Mouse (Mus musculus) retina, postnatal 7 days (tissue): ENCODE measurements around the gene Galm.
A peak's percentile ranks its signal among the peaks of the same experiment; 100 is the strongest.
"Not testable (repeated sequence)": the region's sequence is repeated elsewhere in the genome, so short reads cannot be mapped to it uniquely, and the experiment has no call there.

Source experiments
- DNase-seq: peaks from one replicate; pipeline ENCODE4 v3.0.0-alpha.2; 2012; ENCODE audit warnings: low read depth, low spot score

Galm gene

GRCm38 (mm10) chr17:80165741-80166140 lies 38.5 kb downstream of the Galm start:
- no peak for DNase-seq

DNA sequence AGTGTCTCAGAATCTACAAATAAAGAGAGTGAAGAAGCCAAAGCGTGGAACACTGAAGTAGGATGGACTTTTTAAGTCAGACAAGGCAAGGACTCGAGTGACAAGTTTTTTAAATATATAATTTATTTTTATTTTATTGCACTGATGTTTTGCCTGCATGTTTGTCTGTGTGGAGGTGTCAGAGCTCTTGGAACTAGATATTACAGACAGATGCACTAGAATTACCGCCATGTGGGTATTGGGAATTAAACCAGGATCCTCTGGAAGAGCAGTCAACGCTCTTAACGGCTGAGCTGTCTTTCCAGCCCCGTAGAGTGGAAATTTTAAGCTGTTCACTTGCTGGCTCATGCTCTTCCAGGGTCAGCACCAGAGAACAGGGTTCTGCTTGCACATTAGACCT lies 39.1 kb downstream of the Galm start:
- no peak for DNase-seq

DNA sequence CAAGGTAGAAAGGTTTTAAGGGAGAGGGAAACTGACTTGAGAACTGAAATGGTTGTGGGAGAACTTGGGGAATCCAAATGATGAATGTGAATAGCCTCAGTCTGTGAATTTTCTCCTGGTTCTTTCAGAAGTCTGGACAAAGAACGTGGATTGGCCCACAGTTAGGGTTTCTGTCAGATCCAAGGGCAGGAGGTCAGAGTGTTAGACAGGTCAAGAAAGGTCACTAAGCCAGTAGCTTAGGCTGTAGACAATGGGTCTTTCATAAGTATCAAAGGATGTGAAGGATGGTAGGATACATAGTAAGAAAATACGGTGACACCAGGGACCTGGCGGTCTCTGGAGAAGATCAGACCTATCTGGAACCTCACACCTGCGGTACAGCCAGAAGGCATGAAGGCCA lies 40.2 kb downstream of the Galm start:
- DNase-seq, result no peak

- DNase-seq, result no peak
Observed at GRCm38 (mm10) chr17:80167851-80168251, 40.6 kb downstream of the Galm start.

GRCm38 (mm10) chr17:80168425-80169182 lies 41.3 kb downstream of the Galm start:
- DNase-seq, result no peak

- no peak for DNase-seq
Observed at GRCm38 (mm10) chr17:80169792-80170191, 42.5 kb downstream of the Galm start.

GRCm38 (mm10) chr17:80170951-80171350 lies 43.7 kb downstream of the Galm start:
- no peak for DNase-seq

- DNase-seq, result no peak
Observed at GRCm38 (mm10) chr17:80171948-80172347, 44.7 kb downstream of the Galm start.

GRCm38 (mm10) chr17:80172761-80173160 lies 45.5 kb downstream of the Galm start:
- no peak for DNase-seq

GRCm38 (mm10) chr17:80173708-80174107 lies 46.4 kb downstream of the Galm start:
- no peak for DNase-seq

GRCm38 (mm10) chr17:80174146-80174545 lies 46.9 kb downstream of the Galm start:
- no peak for DNase-seq

DNA sequence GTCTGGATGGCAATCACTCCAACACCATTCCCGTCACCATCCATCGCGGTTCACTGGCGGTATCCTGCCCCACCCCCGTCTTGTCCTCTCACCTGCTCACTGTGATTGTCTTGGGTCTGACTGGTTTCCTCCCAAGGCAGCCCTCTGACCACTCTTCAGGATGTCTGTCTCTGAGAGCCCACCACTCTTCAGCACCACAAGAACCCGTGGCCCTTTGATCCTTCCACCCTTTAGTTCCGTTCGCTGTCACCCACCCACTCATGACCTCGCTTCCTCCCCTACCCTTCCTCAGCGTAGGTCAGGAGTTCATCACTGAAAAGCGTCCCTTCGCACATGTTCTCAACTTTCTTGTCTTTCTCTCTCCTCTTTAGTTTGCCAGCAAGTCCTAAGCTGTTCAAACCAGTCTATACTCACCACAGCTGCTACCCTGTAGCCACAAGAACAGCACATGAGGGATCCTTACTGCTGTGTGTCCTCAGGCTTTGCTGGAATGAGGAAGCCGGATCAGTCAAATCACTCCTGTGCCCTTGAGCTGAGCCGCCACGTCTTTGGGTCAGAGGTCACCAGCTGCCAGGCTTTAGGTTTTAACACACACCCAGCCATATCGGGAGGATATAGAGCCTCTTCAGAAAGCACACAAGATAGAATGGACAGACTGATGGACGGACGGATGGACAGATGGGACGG lies 47.6 kb downstream of the Galm start:
- no peak for DNase-seq

DNA sequence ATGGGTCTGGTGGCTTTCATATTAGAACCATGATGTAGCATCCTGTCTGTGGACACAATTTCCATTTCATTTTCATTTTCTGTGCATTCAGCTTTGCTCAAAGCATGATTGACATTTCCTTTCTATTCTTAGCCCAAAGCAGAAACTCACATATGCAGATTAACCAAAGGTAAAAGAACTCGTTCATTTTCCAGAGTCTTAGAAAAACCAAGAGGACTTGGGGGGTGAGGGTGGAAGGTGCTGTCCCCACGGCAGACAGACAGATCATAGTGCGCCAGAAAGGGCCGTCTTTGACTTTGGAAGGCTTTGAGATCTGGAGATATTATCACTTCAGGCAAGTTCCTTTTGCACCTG lies 48.1 kb downstream of the Galm start:
- DNase-seq, result no peak

DNA sequence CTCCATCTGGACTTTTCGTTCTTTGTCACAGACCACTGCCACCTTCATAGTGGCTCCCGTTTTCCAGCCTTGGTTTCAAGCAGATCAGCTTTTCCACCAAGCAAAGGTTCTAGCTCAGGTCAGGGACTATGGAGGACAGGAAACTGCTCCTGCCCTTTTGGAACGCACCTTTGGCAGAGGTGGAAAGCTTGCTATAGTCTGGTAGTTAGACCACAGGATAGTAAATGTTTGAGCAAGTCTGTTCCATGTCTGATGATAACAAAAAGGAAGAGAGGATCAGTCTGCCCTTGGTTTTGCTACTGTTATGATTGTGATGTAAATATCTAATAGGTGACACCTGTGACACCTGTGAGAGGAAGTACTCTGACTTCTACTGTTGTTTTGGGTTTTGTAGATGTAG lies 48.7 kb downstream of the Galm start:
- DNase-seq, result no peak

DNA sequence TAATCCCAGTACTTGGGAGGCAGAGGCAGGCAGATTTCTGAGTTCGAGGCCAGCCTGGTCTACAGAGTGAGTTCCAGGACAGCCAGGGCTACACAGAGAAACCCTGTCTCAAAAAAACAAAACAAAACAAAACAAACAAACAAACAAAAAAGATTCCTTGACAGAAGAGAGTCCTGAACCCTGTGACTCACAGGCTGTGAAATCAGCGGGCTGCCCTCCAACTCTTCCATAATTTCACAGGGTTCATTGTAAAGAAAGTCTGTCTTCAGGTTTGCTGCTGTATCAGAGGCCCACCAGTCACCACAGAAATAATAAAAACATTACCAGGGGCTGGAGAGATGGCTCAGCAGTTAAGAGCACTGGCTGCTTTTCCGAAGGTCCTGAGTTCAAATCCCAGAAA lies 51.6 kb downstream of the Galm start:
- DNase-seq, result not testable (repeated sequence)

GRCm38 (mm10) chr17:80179959-80180358 lies 52.7 kb downstream of the Galm start:
- DNase-seq, result peak; percentile 63

GRCm38 (mm10) chr17:80180468-80180867 lies 53.2 kb downstream of the Galm start:
- DNase-seq, result no peak

DNA sequence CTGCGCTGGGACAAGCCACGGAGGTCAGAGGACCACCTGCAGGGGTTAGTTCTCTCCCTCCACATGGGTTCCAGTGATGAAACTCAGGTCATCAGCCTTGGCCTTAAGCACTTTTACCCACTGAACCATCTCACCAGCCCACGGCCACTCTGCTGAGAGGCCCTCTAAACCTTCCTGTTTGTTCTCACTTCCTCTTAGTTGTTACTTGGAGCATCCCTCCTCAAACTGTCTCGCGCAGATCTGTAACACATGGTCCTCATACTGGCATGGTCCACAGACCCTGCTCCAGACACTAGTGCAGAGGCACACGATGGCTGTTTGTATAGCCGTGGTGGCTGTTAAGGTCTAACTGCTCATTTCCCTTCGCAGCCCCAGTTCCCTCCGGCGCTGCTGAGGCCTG lies 56.3 kb downstream of the Galm start:
- DNase-seq, result no peak

DNA sequence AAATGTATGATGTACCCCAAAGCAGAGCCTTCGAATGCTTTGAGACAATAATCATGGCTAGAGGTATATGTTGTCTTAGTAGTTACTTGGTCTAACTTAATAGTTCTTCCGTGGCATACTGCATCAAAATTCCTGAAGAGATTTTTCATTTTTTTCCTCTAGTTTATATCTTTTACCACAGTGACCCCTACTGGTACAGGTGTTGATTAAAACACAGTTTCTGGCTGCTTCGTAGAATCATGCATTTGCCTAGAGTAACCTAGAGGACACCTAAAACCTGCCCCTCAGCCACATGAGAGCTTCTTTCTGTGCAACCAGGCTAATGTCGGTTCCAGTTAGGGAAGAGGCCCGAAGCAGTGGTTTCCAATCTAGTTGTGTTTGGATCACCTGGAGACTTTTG lies 65.8 kb downstream of the Galm start:
- DNase-seq, result no peak

DNA sequence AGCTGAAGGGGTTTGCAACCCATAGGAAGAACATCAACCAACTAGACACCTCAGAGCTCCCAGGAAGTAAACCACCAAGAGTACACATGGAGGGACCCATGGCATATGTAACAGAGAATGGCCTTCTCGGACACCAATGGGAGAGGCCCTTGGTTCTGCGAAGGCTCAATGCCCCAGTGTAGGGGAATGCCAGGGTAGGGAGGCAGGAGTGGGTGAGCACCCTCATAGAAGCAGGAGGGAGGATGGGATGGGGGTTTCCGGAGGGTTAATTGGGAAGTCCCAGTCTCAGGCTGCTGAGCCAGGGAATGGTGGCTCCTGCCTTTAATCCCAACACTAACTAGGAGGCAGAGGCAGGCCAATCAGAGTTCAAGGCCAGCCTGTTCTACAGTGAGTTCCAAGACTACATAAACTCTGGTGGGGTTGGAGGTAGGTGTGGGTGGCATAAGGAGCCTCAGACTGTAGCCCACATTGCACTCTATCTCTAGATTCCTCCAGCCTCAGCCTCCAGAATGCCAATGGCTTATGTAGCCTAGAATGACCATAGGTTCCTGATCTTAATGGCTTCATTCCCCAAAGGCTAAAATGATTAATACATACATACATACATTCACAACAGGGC lies 72.0 kb downstream of the Galm start:
- DNase-seq, result no peak

- no peak for DNase-seq
Observed at GRCm38 (mm10) chr17:80205657-80206056, 78.4 kb downstream of the Galm start.

DNA sequence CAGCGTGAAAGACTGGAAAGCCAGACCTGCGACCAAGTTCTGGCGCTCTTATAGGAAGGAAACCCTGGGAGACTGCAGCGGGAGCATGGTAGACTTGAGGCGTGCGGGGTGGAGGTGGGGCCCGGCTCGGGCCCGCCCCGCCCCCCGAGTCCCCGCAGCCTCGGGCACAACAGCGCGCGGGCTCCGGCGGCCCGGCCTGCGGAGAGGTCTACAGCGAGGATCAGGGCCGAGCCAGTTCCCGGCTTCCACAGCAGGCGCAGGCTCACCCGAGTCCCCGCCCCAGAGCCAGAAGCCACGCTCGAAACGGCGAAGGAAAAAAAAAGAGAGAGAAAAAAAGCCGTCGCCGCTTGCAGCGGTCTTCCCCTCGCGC lies 79.0 kb downstream of the Galm start:
- no peak for DNase-seq
